Mouse (Mus musculus): ENCODE measurements around the gene Ppme1. TPM values are rescaled to one million over a fixed set of nuclear protein-coding genes. Genes with fewer than 3 reads are reported as not detected.
A peak's percentile ranks its signal among the peaks of the same experiment; 100 is the strongest.

Gene Ppme1
- 14.3 and 41.4 TPM in 2 replicates for polyA plus RNA-seq (2012; ENCODE audit: insufficient read depth, low replicate concordance)

DNA sequence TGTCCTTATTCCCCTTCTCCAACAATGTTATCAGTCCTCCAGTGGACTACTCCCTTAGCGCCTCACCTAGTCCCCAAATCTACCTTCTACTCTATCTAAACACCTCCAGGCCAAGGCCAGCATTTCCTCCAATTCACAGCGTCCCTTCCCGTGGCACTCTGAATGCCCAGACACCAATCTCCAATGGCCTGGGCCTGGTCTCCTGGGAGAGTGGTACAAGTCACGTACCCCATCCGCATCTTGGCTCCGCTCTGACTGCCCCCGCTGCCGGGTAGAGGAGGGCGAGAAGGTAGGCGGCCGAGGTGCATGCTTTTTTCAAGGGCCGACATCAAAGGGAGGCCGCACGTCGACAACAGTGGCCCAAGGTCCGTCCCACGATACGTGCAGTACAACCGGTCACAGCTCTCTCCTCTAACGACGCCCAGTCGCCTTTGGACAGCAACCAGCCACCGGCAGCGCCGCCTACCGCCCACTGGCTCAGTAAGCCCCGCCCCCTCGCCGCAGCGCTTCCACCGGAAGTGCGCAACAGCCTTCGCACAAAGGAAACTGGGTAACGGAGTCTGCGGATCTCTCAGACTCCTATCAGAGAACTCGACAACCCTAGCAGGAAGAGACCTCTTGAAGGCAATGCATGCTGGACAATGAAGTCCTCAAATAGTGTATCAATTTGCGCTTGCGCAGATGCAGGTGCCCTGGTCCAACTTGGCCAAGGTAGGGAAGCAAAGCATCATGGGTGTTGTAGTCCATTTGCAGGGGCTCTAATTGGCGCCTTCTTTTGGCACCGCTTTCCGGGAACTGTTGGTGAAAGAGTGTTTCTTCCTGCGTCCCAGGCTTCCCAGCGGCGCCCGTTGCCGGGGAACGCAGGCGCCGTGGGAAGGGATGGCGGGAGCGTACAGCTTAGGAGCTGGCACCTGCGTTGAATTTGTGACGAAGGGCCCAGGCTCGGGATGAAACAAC lies at the start of gene Ppme1, which contains the start of gene C2cd3:
Gene Ppme1 (minus strand): TSS at position 813 of the 957 bp plus-strand sequence.
Gene C2cd3 (plus strand): TSS at position 739 of the 957 bp plus-strand sequence.
- Histone ChIP-seq H3K4me1 (peaks cover 26% of the 10 kb centered on the region), H3K4me3 (replicated peaks) (peak within 1 kb of the TSS; percentile 96), H3K27me3 (replicated peaks) (no peaks in the 10 kb centered on the region), H3K36me3 (replicated peaks; ENCODE audit: low read length) (peaks cover 40% of the 10 kb centered on the region), H3K9me3 (no peaks in the 10 kb centered on the region)
- TF ChIP-seq FLI1 (IDR thresholded peaks at IDR 0.05; ENCODE audit: low read length) (peak; percentile 84), GATA1 (IDR thresholded peaks at IDR 0.05; ENCODE audit: borderline replicate concordance, low read length) (no peak)

DNA sequence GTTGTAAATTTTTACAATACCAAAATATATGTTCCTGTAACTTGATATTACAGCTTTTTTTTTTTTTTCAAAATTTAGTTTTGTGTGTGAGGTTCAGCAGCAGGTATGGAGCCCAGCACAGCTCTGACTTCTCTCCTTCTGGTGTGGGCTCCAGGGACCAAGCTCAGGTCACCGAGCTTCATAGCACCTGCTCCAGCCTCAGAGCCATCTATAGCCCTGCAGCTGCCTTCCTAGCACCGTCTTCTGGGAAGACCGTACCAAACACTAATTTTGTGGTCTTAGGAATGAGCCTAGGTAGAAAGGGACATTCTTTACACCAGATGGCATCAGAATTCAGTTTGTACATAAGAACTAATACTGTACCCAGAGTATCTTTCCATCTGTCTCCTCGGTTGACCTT lies 36.6 kb upstream of the Ppme1 start:
- Histone ChIP-seq H3K4me3 (replicated peaks) (no peak overlapping the region), H3K9me3 (no peaks in the 10 kb centered on the region), H3K4me1 (no peaks in the 10 kb centered on the region), H3K36me3 (replicated peaks; ENCODE audit: low read length) (peaks cover 94% of the 10 kb centered on the region), H3K27me3 (replicated peaks) (no peaks in the 10 kb centered on the region)
- no peak for TF ChIP-seq FLI1 (IDR thresholded peaks at IDR 0.05; ENCODE audit: low read length)

DNA sequence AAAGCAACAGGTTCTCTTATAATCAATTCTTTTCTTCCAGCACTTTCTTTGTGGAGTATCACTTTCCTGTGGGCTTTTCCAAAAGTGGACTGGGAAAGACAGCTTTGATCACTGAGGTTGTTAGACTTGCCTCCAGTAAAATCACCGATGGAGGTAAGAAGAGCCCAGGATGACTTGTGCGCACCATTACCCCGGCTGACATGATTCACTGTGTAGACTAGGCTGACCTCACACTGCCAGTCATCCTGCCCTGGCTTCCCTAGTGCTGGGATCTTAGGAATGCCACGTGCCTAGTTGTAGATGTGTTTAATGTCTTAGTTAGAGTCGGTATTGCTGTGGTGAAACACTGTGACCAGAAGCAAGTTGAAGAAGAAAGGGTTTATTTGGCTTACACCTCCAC lies 35.6 kb upstream of the Ppme1 start:
- Histone ChIP-seq H3K9me3 (no peaks in the 10 kb centered on the region), H3K36me3 (replicated peaks; ENCODE audit: low read length) (peaks cover 94% of the 10 kb centered on the region), H3K4me1 (no peaks in the 10 kb centered on the region), H3K4me3 (replicated peaks) (no peak overlapping the region), H3K27me3 (replicated peaks) (no peaks in the 10 kb centered on the region)
- TF ChIP-seq FLI1 (IDR thresholded peaks at IDR 0.05; ENCODE audit: low read length) (no peak), GATA1 (IDR thresholded peaks at IDR 0.05; ENCODE audit: borderline replicate concordance, low read length) (no peak)

DNA sequence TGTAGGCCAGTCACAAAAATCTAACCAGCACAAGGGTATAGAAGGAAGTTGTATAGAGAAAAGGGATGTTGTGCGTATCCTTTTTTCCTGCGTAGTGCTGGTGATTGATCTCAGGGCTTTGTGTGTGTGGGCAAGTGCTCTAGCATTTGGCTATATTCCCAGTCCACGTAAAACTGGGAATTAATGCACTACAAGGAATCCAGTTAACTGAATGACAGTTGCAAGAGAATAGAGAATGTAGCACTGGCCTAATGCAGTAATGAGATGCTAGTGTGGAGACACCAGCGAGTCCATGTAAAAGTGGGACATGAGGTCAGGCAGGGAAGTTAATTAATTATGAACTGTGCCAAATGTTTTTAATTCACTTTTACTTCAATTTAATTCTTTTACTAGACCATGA lies 30.6 kb upstream of the Ppme1 start:
- Histone ChIP-seq H3K4me3 (replicated peaks) (no peak overlapping the region), H3K9me3 (no peaks in the 10 kb centered on the region), H3K4me1 (no peaks in the 10 kb centered on the region), H3K27me3 (replicated peaks) (no peaks in the 10 kb centered on the region), H3K36me3 (replicated peaks; ENCODE audit: low read length) (peaks cover 77% of the 10 kb centered on the region)
- TF ChIP-seq FLI1 (IDR thresholded peaks at IDR 0.05; ENCODE audit: low read length) (no peak), GATA1 (IDR thresholded peaks at IDR 0.05; ENCODE audit: borderline replicate concordance, low read length) (no peak)

DNA sequence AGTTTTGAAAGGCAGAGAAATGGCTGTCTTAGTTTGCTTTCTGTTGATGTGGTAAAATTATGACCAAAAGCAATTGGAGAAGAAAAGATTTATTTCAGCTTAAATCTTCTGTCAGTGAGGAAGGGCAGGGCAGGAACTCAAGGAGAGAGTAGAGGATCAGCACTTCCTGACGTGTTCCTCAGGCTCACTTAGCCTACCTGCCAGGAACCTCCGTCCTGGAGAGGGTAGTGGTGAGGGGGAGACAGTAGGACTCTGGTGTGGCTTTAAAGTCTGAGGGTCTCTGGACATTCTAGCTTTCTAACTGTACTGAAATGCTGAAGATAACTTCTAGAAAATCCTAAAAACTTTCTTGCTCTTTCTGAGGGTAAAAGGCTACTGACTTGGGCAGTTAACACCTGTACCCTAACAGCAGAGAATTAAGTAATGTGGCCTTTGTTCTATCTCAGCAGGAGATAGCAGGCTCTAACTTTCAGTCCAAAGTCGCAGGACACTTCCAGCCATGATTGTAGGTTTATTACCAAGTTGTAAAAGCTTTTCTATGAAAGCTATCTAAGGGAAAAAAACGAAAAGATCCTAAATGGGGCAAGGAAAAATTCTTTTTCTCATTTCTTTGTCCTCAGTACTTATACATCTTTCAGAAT lies 28.9 kb upstream of the Ppme1 start:
- TF ChIP-seq GATA1 (IDR thresholded peaks at IDR 0.05; ENCODE audit: borderline replicate concordance, low read length) (no peak), FLI1 (IDR thresholded peaks at IDR 0.05; ENCODE audit: low read length) (no peak)
- Histone ChIP-seq H3K4me1 (no peaks in the 10 kb centered on the region), H3K4me3 (replicated peaks) (no peak overlapping the region), H3K36me3 (replicated peaks; ENCODE audit: low read length) (peaks cover 75% of the 10 kb centered on the region), H3K9me3 (no peaks in the 10 kb centered on the region), H3K27me3 (replicated peaks) (no peaks in the 10 kb centered on the region)

DNA sequence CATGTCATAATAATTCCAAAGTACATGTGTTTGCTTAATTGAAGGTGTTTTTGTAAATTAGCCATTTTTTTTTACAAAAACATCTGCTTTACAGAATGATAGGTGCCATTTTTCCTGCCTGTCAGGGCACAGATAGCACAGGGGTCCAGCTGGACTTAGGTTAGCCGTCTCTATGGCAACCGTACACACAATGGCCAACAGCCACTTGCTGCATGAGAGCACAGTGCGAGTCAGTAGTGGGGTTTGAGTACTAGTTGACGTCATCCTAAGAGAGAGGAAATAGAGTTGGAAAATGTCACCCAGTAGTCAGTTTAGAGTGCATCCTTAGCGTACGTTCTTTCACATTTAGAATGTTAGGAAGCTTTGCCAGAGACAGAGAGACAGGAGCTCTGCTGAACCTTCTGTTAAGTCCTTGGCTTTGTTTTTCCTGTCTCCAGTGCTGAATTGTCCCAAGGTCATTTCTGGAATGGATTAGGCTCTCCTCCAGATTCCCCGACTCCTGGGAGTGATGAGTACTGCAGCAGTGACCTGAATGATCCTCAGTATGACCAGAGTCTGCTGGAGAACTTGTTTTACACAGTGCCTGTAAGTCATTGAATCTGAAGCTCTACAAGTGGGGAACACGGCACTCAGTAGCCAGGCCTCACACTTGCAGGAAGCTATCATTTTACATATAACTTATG lies 27.3 kb upstream of the Ppme1 start:
- no peak for TF ChIP-seq GATA1 (IDR thresholded peaks at IDR 0.05; ENCODE audit: borderline replicate concordance, low read length)
- no peak for TF ChIP-seq FLI1 (IDR thresholded peaks at IDR 0.05; ENCODE audit: low read length)
- no peaks in the 10 kb centered on the region for H3K27me3 ChIP-seq (replicated peaks)
- H3K36me3 ChIP-seq (replicated peaks; ENCODE audit: low read length), result peaks cover 77% of the 10 kb centered on the region
- H3K4me1 ChIP-seq, result no peaks in the 10 kb centered on the region
- H3K4me3 ChIP-seq (replicated peaks), result no peak overlapping the region
- no peaks in the 10 kb centered on the region for H3K9me3 ChIP-seq

DNA sequence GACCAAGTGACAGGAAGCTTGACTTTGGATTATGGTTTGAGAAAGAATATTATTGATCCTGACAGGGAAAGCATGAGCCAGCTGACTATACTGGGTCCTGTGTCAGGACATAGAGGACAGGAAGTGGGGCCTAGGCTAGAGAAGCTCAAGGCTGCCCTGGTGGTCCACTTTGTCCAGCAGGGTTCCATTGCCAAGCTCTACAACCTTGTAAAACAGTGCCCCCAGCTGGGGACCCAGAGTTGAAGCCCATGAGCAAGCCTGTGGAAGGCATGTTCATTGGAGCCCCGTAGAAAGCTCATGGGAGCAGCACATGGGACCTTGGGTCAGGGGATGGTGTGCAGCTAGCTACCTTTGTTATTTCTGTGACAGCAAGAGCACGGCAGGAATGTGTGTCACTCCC lies 20.2 kb upstream of the Ppme1 start:
- no peaks in the 10 kb centered on the region for H3K9me3 ChIP-seq
- TF ChIP-seq FLI1 (IDR thresholded peaks at IDR 0.05; ENCODE audit: low read length), result no peak
- no peak for TF ChIP-seq GATA1 (IDR thresholded peaks at IDR 0.05; ENCODE audit: borderline replicate concordance, low read length)

DNA sequence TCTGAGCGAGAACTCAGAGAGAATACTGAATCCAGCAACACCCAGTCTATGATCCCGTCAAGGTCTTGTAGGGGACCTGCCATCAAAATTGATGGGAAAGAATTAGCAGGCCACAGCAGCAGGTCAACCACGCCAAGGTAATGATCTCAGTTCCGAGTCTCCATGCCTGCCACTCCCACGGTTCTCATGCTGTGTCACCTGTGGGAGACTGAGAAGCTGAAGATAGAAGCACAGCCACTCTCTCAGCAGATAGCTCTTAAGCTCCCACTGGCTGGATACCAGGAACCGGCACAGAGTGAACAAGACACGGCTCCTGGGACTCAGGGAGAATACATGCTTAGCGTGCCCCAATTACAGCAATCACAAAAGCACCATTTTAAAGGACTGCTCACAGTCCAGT lies 18.1 kb upstream of the Ppme1 start:
- Histone ChIP-seq H3K36me3 (replicated peaks; ENCODE audit: low read length) (peaks cover 78% of the 10 kb centered on the region), H3K4me1 (peaks cover 8% of the 10 kb centered on the region; the same call in 1 of the 2 replicates), H3K9me3 (no peaks in the 10 kb centered on the region), H3K4me3 (replicated peaks) (no peak overlapping the region), H3K27me3 (replicated peaks) (no peaks in the 10 kb centered on the region)
- TF ChIP-seq GATA1 (IDR thresholded peaks at IDR 0.05; ENCODE audit: borderline replicate concordance, low read length) (no peak), FLI1 (IDR thresholded peaks at IDR 0.05; ENCODE audit: low read length) (no peak)

More for the DNA sequence above, 20.2 kb upstream of the Ppme1 start:
- no peaks in the 10 kb centered on the region for H3K27me3 ChIP-seq (replicated peaks)
- peaks cover 5% of the 10 kb centered on the region; the same call in 1 of the 2 replicates for H3K4me1 ChIP-seq
- peaks cover 90% of the 10 kb centered on the region for H3K36me3 ChIP-seq (replicated peaks; ENCODE audit: low read length)
- no peak overlapping the region for H3K4me3 ChIP-seq (replicated peaks)

DNA sequence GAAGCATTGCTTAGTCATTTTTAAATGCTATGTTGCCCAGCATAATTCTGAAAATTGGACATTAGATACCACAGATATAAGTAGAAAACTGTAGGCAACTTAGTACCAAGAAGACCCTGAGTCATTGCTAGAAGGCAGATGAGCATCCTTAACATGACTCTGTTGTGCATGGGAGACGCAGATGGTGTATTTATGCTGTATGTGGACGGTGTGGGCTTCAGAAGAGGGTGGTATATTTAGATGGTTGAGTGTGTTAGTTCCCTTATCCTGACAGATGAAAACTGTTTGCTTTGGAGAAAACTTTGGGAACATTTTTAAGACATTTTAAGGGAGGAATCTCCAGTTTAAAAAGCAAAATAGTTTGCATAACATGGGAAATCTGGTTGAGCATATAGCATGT lies 16.1 kb upstream of the Ppme1 start:
- TF ChIP-seq GATA1 (IDR thresholded peaks at IDR 0.05; ENCODE audit: borderline replicate concordance, low read length), result no peak
- TF ChIP-seq FLI1 (IDR thresholded peaks at IDR 0.05; ENCODE audit: low read length), result no peak

More for the DNA sequence above, 16.1 kb upstream of the Ppme1 start:
- H3K27me3 ChIP-seq (replicated peaks), result no peaks in the 10 kb centered on the region
- peaks cover 74% of the 10 kb centered on the region for H3K36me3 ChIP-seq (replicated peaks; ENCODE audit: low read length)
- H3K9me3 ChIP-seq, result no peaks in the 10 kb centered on the region
- H3K4me1 ChIP-seq, result peaks cover 8% of the 10 kb centered on the region; the same call in 1 of the 2 replicates
- H3K4me3 ChIP-seq (replicated peaks), result no peak overlapping the region

Data from megakaryocyte, embryonic 14.5 days (primary cell).